Mouse (Mus musculus) CH12.LX (cell line): Measurements from ENCODE around the gene Slc4a2. TPM values are rescaled to one million over a fixed set of nuclear protein-coding genes. Genes with fewer than 3 reads are reported as not detected.

Experiments
- DNase-seq: peaks from one replicate; pipeline ENCODE4 v3.0.0-alpha.2; 2013; ENCODE audit errors: extremely low read depth
- H3K27ac ChIP-seq: 2 replicates; pipeline ENCODE4 v1.5.1; 2012; ENCODE audit warnings: low read depth, mild to moderate bottlenecking, control low read depth, moderate library complexity; ENCODE audit not compliant: insufficient read depth
- H3K27me3 ChIP-seq: replicated peaks from 2 replicates; pipeline ENCODE3; 2012; ENCODE audit warnings: inconsistent platforms
- H3K36me3 ChIP-seq, 2 experiments: replicated peaks in 1 of 2; 2 replicates each; pipeline versions ENCODE3 to v1.6.1; 2012; ENCODE audit warnings: inconsistent platforms in 1 of 2, low read length in 1 of 2, mild to moderate bottlenecking in 1 of 2, mixed read lengths in 1 of 2, moderate library complexity in 1 of 2; ENCODE audit not compliant: control insufficient read depth in 1 of 2, insufficient read depth in 1 of 2
- H3K4me1 ChIP-seq, 2 experiments: 2 replicates each; pipeline ENCODE4 v1.6.1; 2012; ENCODE audit warnings: inconsistent platforms in 1 of 2, moderate library complexity in 1 of 2; ENCODE audit not compliant: insufficient read depth in 2 of 2, control insufficient read depth in 1 of 2
- H3K4me2 ChIP-seq: 2 replicates; pipeline ENCODE4 v1.6.1; 2012; ENCODE audit warnings: low read depth, mild to moderate bottlenecking, control low read depth; ENCODE audit not compliant: poor library complexity, insufficient read depth, severe bottlenecking
- H3K4me3 ChIP-seq, 3 experiments: fragments of 150-350 bp in 1 of 3; sonication (generic) in 1 of 3; replicated peaks in 1 of 3; 2 replicates each; pipeline versions ENCODE3 to v1.5.1; 2011 to 2012; ENCODE audit warnings: low read depth in 2 of 3, low read length in 2 of 3, mild to moderate bottlenecking in 2 of 3, moderate library complexity in 2 of 3, control low read depth in 1 of 3, improper control_type of control experiment in 1 of 3, inconsistent platforms in 1 of 3, mixed read lengths in 1 of 3; ENCODE audit not compliant: poor library complexity in 1 of 3
- H3K79me2 ChIP-seq: replicated peaks from 2 replicates; pipeline ENCODE4 v1.6.1; 2012; ENCODE audit warnings: mild to moderate bottlenecking, moderate library complexity; ENCODE audit not compliant: control insufficient read depth, poor library complexity, insufficient read depth, severe bottlenecking; ENCODE audit errors: extremely low read depth
- H3K9ac ChIP-seq: 2 replicates; pipeline ENCODE4 v1.6.1; 2012; ENCODE audit warnings: low read depth, mild to moderate bottlenecking, control low read depth, moderate library complexity; ENCODE audit not compliant: insufficient read depth
- H3K9me3 ChIP-seq: replicated peaks from 2 replicates; pipeline ENCODE3; 2012; ENCODE audit warnings: low read length, inconsistent platforms, mixed read lengths
- BHLHE40 ChIP-seq: IDR thresholded peaks from 2 replicates; pipeline ENCODE4 v1.6.1; 2011; ENCODE audit warnings: mild to moderate bottlenecking, low read depth, low read length, improper control_type of control experiment
- ELF1 ChIP-seq: IDR thresholded peaks from 2 replicates; pipeline ENCODE4 v1.6.1; 2014; ENCODE audit warnings: low read depth, mild to moderate bottlenecking, inconsistent platforms, low read length, improper control_type of control experiment
- ETS1 ChIP-seq: conservative IDR thresholded peaks from 2 replicates; pipeline ENCODE4 v1.6.1; 2012; ENCODE audit warnings: low read depth, mild to moderate bottlenecking, inconsistent platforms, low read length, improper control_type of control experiment, moderate library complexity
- HCFC1 ChIP-seq: IDR thresholded peaks from 2 replicates; pipeline ENCODE4 v1.6.1; 2012; ENCODE audit warnings: low read depth, mild to moderate bottlenecking, inconsistent platforms, low read length, improper control_type of control experiment
- IRF4 ChIP-seq: IDR thresholded peaks from 2 replicates; pipeline ENCODE4 v1.6.1; 2014; ENCODE audit warnings: low read depth, mild to moderate bottlenecking, inconsistent platforms, low read length, improper control_type of control experiment
- JUN ChIP-seq: IDR thresholded peaks from 2 replicates; pipeline ENCODE4 v1.6.1; 2011; ENCODE audit warnings: low read depth, mild to moderate bottlenecking, low read length, improper control_type of control experiment, moderate library complexity; ENCODE audit not compliant: insufficient read depth
- JUND ChIP-seq: conservative IDR thresholded peaks from 2 replicates; pipeline ENCODE4 v1.6.1; 2011; ENCODE audit warnings: low read depth, low read length, improper control_type of control experiment
- KAT2A ChIP-seq: IDR thresholded peaks from 2 replicates; pipeline ENCODE4 v1.6.1; 2012; ENCODE audit warnings: low read length, improper control_type of control experiment, inconsistent platforms; ENCODE audit not compliant: insufficient replicate concordance
- MAZ ChIP-seq: IDR thresholded peaks from 2 replicates; pipeline ENCODE4 v1.6.1; 2012; ENCODE audit warnings: low read depth, mild to moderate bottlenecking, inconsistent platforms, low read length, improper control_type of control experiment, moderate library complexity
- MEF2A ChIP-seq: IDR thresholded peaks from 2 replicates; pipeline ENCODE4 v1.6.1; 2014; ENCODE audit warnings: low read depth, mild to moderate bottlenecking, inconsistent platforms, low read length, improper control_type of control experiment, borderline replicate concordance
- MXI1 ChIP-seq: IDR thresholded peaks from 2 replicates; pipeline ENCODE4 v1.6.1; 2011; ENCODE audit warnings: mild to moderate bottlenecking, low read depth, low read length, improper control_type of control experiment
- MYC ChIP-seq: IDR thresholded peaks from 2 replicates; pipeline ENCODE4 v1.6.1; 2011; ENCODE audit warnings: low read depth, mild to moderate bottlenecking, improper control_type of control experiment, low read length
- POLR2A ChIP-seq: IDR thresholded peaks from 2 replicates; pipeline ENCODE4 v1.6.1; 2011; ENCODE audit warnings: low read depth, mild to moderate bottlenecking, improper control_type of control experiment, low read length
- POLR2AphosphoS2 ChIP-seq: IDR thresholded peaks from 2 replicates; pipeline ENCODE4 v1.6.1; 2011; ENCODE audit warnings: low read depth, low read length, improper control_type of control experiment
- RCOR1 ChIP-seq: conservative IDR thresholded peaks from 2 replicates; pipeline ENCODE4 v1.6.1; 2012; ENCODE audit warnings: low read depth, mild to moderate bottlenecking, inconsistent platforms, low read length, improper control_type of control experiment
- SIN3A ChIP-seq: IDR thresholded peaks from 2 replicates; pipeline ENCODE4 v1.6.1; 2012; ENCODE audit warnings: low read length, improper control_type of control experiment, inconsistent platforms
- SMC3 ChIP-seq: IDR thresholded peaks from 2 replicates; pipeline ENCODE4 v1.6.1; 2011; ENCODE audit warnings: low read depth, low read length, improper control_type of control experiment
- TBP ChIP-seq: conservative IDR thresholded peaks from 2 replicates; pipeline ENCODE4 v1.6.1; 2011; ENCODE audit warnings: low read depth, low read length, improper control_type of control experiment
- UBTF ChIP-seq: IDR thresholded peaks from 2 replicates; pipeline ENCODE4 v1.6.1; 2012; ENCODE audit warnings: low read depth, mild to moderate bottlenecking, inconsistent platforms, low read length, improper control_type of control experiment, moderate library complexity
- ZKSCAN1 ChIP-seq: IDR thresholded peaks from 2 replicates; pipeline ENCODE4 v1.6.1; 2012; ENCODE audit warnings: low read depth, inconsistent platforms, low read length, improper control_type of control experiment, borderline replicate concordance
- ZMIZ1 ChIP-seq: IDR thresholded peaks from 2 replicates; pipeline ENCODE4 v1.6.1; 2012; ENCODE audit warnings: low read depth, mild to moderate bottlenecking, inconsistent platforms, low read length, improper control_type of control experiment
- ZNF384 ChIP-seq: IDR thresholded peaks from 2 replicates; pipeline ENCODE4 v1.6.1; 2012; ENCODE audit warnings: low read depth, low read length, improper control_type of control experiment, inconsistent platforms
- dilution Hi-C: fragments of 300-500 bp; cut with MboI; formaldehyde crosslinking; loops from 2 replicates; pipeline ENCODE4 v1.14.3; 2020; ENCODE audit warnings: low sequenced_read_pairs; ENCODE audit not compliant: extremely low pct_unique_long_range_greater_than_20kb, extremely low pct_ligation_motif_present
- in situ Hi-C: fragments of 300-500 bp; cut with MboI; formaldehyde crosslinking; loops from 3 replicates; pipeline ENCODE4 v1.14.3; 2019; ENCODE audit warnings: low sequenced_read_pairs, low pct_ligation_motif_present, low pct_unique_long_range_greater_than_20kb, mixed read lengths
- polyA plus RNA-seq: library from polyadenylated mRNA; unstranded; fragments of >175 nt; gene quantifications from 2 replicates; pipeline ENCODE4 v1.2.1, GENCODE M21; 2012; ENCODE audit warnings: low read depth; ENCODE audit not compliant: insufficient read length
- total RNA-seq, 2 experiments: library from RNA; depleted of rRNA; stranded (reverse); fragments of 300-350 nt in 1 of 2; fragments of >200 nt in 1 of 2; gene quantifications; 2 replicates each; pipeline ENCODE4 v1.2.3; 2012 to 2014

Slc4a2 gene
- total and polyA plus RNA-seq, 3 experiments = 12.9 to 27.2 (median 18.6) TPM

GRCm38 (mm10) chr5:24453283-24453984, 29.8 kb downstream of the Slc4a2 start:
- Histone ChIP-seq H3K36me3 (peaks cover 3 to 36% of the 10 kb centered on the region in 2 experiments), H3K4me2 (peak overlapping the region; percentile 95), H3K27ac (no peak overlapping the region), H3K4me1 (peaks cover 21 to 38% of the 10 kb centered on the region in 2 experiments), H3K27me3 (peaks cover 25% of the 10 kb centered on the region), H3K79me2 (peaks cover 37% of the 10 kb centered on the region), H3K4me3 (peak overlapping the region; percentile 81 to 90 (median 84)), H3K9ac (peak overlapping the region; percentile 91), H3K9me3 (no peaks in the 10 kb centered on the region)
- in situ Hi-C loops = no loop called here
- no peak for DNase-seq
- dilution Hi-C loops = no loop called here
- TF ChIP-seq SMC3 (no peak), RCOR1 (no peak), MEF2A (no peak), SIN3A (no peak), BHLHE40 (no peak), ZMIZ1 (no peak), ELF1 (no peak)

- Histone ChIP-seq H3K9me3 (no peaks in the 10 kb centered on the region), H3K9ac (no peak overlapping the region; the same call in 1 of the 2 replicates), H3K27ac (no peak overlapping the region), H3K4me3 (no peak overlapping the region), H3K4me2 (peak overlapping the region; percentile 95; the same call in 1 of the 2 replicates), H3K4me1 (peaks cover 21 to 38% of the 10 kb centered on the region in 2 experiments), H3K79me2 (peaks cover 37% of the 10 kb centered on the region), H3K36me3 (peaks cover 3 to 36% of the 10 kb centered on the region in 2 experiments)
- no peak for DNase-seq
- in situ Hi-C loops (no loop called here), dilution Hi-C loops (no loop called here)
- no peak for TF ChIP-seq JUN
- TF ChIP-seq SMC3 = no peak
- TF ChIP-seq MEF2A = no peak
- no peak for TF ChIP-seq ZNF384
- no peak for TF ChIP-seq POLR2AphosphoS2
- no peak for TF ChIP-seq MYC
- TF ChIP-seq JUND = no peak
- TF ChIP-seq POLR2A = no peak
- TF ChIP-seq, all 38 proteins: peak for 0
- peaks cover 20% of the 10 kb centered on the region for H3K27me3 ChIP-seq
Measured at GRCm38 (mm10) chr5:24453985-24454303, 30.3 kb downstream of the Slc4a2 start.

- H3K27me3 ChIP-seq = peaks cover 11% of the 10 kb centered on the region
- H3K4me2 ChIP-seq = no peak overlapping the region
- no peak for TF ChIP-seq HCFC1
- TF ChIP-seq JUN = no peak
- no peak for TF ChIP-seq UBTF
- TF ChIP-seq POLR2A = no peak
- no peak for TF ChIP-seq KAT2A
- TF ChIP-seq SIN3A = no peak
- no peak for TF ChIP-seq SMC3
- no peak for TF ChIP-seq BHLHE40
- TF ChIP-seq ZKSCAN1 = no peak
- TF ChIP-seq ELF1 = no peak
- no peak for TF ChIP-seq ETS1
- TF ChIP-seq TBP = no peak
- no peak for TF ChIP-seq MAZ
- TF ChIP-seq MXI1 = no peak
- TF ChIP-seq IRF4 = no peak
- no peak for TF ChIP-seq POLR2AphosphoS2
- TF ChIP-seq, all 38 proteins: peak for 0
- in situ Hi-C loops = loop anchor here (5.0 kb wide), 1 partner anchor 33 kb away; the partner anchor contains the start of genes Cdk5 and Slc4a2
- H3K9me3 ChIP-seq = no peaks in the 10 kb centered on the region
- H3K79me2 ChIP-seq = peaks cover 37% of the 10 kb centered on the region
- dilution Hi-C loops = no loop called here
- H3K9ac ChIP-seq = no peak overlapping the region
- H3K36me3 ChIP-seq = peaks cover 3 to 40% of the 10 kb centered on the region in 2 experiments
- peak; percentile 21 for DNase-seq
- H3K27ac ChIP-seq = no peak overlapping the region
- no peak overlapping the region for H3K4me3 ChIP-seq
- peaks cover 21 to 38% of the 10 kb centered on the region in 2 experiments for H3K4me1 ChIP-seq
Measured at GRCm38 (mm10) chr5:24455076-24455475, 31.4 kb downstream of the Slc4a2 start.
